Mouse (Mus musculus) hindbrain, embryonic 10.5 days (tissue): ENCODE results near the gene Adgre5. TPM values are rescaled to one million over a fixed set of nuclear protein-coding genes. Genes with fewer than 3 reads are reported as not detected.

Experiments
- DNase-seq: peaks from one replicate; pipeline ENCODE4 v3.0.0-alpha.2; 2017; ENCODE audit warnings: low spot score
- H3K27ac ChIP-seq: fragments of 300-500 bp; sonication (generic); 2 replicates; pipeline ENCODE4 v1.5.1; 2016; ENCODE audit warnings: mild to moderate bottlenecking, moderate library complexity
- H3K27me3 ChIP-seq: fragments of 300-500 bp; sonication (generic); 2 replicates; pipeline ENCODE4 v1.6.1; 2016; ENCODE audit warnings: mild to moderate bottlenecking; ENCODE audit not compliant: poor library complexity, insufficient read depth, severe bottlenecking
- H3K36me3 ChIP-seq: fragments of 300-500 bp; sonication (generic); 2 replicates; pipeline ENCODE4 v1.6.1; 2016; ENCODE audit warnings: mild to moderate bottlenecking, moderate library complexity
- H3K4me1 ChIP-seq: fragments of 300-500 bp; sonication (generic); replicated peaks from 2 replicates; pipeline ENCODE4 v1.6.1; 2016; ENCODE audit warnings: mild to moderate bottlenecking
- H3K4me3 ChIP-seq: fragments of 300-500 bp; sonication (generic); 2 replicates; pipeline ENCODE4 v1.5.1; 2016; ENCODE audit warnings: mild to moderate bottlenecking, moderate library complexity
- H3K9me3 ChIP-seq: fragments of 300-500 bp; sonication (generic); 2 replicates; pipeline ENCODE4 v1.6.1; 2016; ENCODE audit warnings: mild to moderate bottlenecking, moderate library complexity
- WGBS: fragments of 180-500 bp; shearing (Covaris S2); methylation state at CpG from one replicate; pipeline ENCODE4 v1.1.7; 2016; 5-methylcytosine and 5-hydroxymethylcytosine counted together
- polyA plus RNA-seq: library from polyadenylated mRNA; unstranded; fragments of >200 nt; fragmentation: Nextera tagmentation; extraction: Ambion mirVana; gene quantifications from 2 replicates; pipeline ENCODE4 v1.2.1, GENCODE M21; 2016

The Adgre5 gene
- polyA plus RNA-seq, 1 experiment from 2014 or later, result 9.3 TPM

DNA sequence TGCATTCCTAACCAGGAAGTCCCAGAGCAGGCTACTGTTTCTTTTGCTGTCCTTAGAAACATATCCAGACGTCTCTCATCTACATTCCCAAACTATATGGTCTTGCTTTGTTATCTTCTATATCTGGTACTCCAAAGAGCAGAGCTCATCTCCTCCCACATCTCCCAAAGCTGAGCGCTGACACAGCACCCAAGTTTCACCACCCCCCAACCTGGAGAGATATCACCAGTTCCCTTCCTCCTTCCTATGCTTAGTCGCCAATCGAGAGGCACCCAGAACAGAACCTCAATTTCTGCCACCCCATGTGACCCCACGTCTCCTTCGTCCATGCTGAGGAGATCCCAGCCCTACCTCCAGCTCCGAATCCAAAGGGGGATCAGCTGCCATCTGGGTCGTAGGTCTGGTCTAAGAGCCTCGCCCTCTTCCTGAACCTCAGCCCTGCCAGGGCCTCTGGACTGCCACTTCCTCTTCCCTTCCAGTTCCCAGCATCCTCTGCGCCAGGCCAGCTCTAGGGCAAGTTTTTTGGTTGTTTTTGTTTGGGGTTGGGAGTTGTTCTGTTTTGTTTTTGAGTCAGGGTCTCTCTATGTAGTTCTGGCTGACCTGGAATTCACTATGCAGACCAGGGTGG is 47.4 kb downstream of the Adgre5 start:
- no peak for DNase-seq
- H3K27me3 ChIP-seq, result no peaks in the 10 kb centered on the region
- no peaks in the 10 kb centered on the region for H3K9me3 ChIP-seq
- peaks cover 35% of the 10 kb centered on the region for H3K36me3 ChIP-seq
- H3K4me3 ChIP-seq, result no peak overlapping the region
- WGBS, result 85% methylated on average over 10 of the region's 10 CpGs
- peaks cover 34% of the 10 kb centered on the region for H3K4me1 ChIP-seq
- no peak overlapping the region for H3K27ac ChIP-seq

DNA sequence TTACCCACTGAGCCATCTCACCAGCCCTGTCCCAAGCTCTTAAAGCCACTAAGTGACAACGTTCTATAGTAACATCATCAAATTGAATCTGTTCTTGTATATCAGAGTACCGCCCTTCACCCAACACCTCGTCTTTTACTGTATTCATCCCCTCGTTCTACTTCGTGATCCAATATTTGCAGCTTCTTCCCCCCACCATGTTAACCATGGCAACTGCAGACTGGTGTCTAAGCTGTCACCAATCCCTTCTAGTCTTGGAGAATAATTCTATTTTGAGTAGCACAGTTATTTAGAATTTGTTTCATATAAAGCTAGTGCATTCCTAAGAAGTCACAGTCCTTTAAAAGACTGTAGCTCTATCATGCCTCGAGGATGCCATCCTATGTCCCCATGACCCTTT is 51.9 kb downstream of the Adgre5 start:
- Histone ChIP-seq H3K36me3 (peaks cover 68% of the 10 kb centered on the region), H3K27ac (no peak overlapping the region), H3K9me3 (no peaks in the 10 kb centered on the region), H3K27me3 (no peaks in the 10 kb centered on the region), H3K4me1 (peaks cover 7% of the 10 kb centered on the region; the same call in 1 of the 2 replicates), H3K4me3 (no peak overlapping the region)
- WGBS, result 92% methylated on average over 6 of the region's 6 CpGs
- no peak for DNase-seq

DNA sequence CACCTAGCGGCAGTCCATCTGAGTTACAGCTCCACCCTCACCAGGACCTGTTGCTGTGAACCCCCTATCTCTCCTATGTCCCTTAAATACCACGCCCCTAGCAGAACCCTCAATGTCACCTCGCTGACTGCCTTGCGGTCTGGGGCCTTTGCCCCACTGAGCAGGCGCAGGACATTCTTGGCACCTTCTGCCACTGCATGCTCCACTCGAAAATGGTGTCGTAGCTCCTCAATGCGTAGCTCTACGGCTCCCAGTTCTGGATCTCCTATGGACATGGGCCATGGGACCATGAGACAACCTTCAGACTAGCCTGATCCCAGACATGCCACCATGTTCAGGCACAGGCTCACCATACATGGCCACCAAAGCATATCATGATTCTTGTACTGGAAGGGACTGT is 56.6 kb downstream of the Adgre5 start:
- no peaks in the 10 kb centered on the region for H3K9me3 ChIP-seq
- H3K36me3 ChIP-seq, result peaks cover 82% of the 10 kb centered on the region
- H3K27ac ChIP-seq, result no peak overlapping the region
- H3K27me3 ChIP-seq, result no peaks in the 10 kb centered on the region
- no peak for DNase-seq
- H3K4me3 ChIP-seq, result no peak overlapping the region
- 93% methylated on average over 9 of the region's 9 CpGs for WGBS
- H3K4me1 ChIP-seq, result peaks cover 12% of the 10 kb centered on the region

DNA sequence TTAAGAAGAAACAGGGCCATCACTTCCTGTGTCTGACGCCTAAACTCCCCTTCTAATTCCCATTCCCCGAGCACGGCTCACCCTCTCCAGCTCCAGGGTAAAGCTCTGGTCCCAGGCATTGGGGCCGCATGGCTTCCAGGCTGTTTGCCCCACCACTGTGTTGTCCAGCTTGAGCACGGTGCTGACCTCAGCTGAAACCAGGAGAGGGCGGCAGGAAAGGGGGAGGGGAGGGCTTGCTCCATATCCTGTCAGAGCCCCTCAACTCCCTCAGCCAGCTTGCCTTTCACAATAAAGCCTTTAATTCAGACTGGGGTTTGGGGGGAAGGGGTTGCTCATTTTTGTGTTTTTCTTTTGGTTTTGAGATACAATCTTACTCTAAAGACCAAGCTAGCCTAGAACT is 60.0 kb downstream of the Adgre5 start:
- WGBS, result 27% methylated on average over 6 of the region's 6 CpGs
- H3K36me3 ChIP-seq, result peaks cover 96% of the 10 kb centered on the region
- H3K27ac ChIP-seq, result peak overlapping the region; percentile 51
- H3K27me3 ChIP-seq, result no peaks in the 10 kb centered on the region
- no peaks in the 10 kb centered on the region for H3K9me3 ChIP-seq
- H3K4me1 ChIP-seq, result peaks cover 12% of the 10 kb centered on the region
- DNase-seq, result peak; percentile 54
- no peak overlapping the region for H3K4me3 ChIP-seq

DNA sequence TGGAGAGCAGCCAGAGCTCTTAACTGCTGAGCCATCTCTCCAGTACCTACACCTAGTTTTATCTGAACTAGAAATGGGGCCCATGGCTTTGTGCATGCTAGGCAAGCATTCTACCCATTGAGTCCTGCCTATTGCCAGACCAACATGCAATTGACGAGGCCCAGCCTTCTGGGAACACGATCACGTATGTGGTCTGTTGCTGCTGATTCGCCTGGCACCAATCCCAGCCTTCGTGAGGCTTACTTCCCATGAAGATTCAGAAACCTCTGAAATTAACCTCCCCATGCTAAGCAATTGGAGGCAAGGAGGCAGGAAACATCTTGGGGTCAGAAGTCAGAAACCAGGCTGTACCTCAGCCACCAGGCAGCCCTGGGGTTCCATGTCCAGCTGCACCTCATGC is 60.5 kb downstream of the Adgre5 start:
- Histone ChIP-seq H3K27me3 (no peaks in the 10 kb centered on the region), H3K9me3 (no peaks in the 10 kb centered on the region), H3K36me3 (peaks cover 96% of the 10 kb centered on the region), H3K4me1 (peaks cover 12% of the 10 kb centered on the region), H3K27ac (peak overlapping the region; percentile 51), H3K4me3 (no peak overlapping the region)
- 82% methylated on average over 5 of the region's 5 CpGs for WGBS
- no peak for DNase-seq

DNA sequence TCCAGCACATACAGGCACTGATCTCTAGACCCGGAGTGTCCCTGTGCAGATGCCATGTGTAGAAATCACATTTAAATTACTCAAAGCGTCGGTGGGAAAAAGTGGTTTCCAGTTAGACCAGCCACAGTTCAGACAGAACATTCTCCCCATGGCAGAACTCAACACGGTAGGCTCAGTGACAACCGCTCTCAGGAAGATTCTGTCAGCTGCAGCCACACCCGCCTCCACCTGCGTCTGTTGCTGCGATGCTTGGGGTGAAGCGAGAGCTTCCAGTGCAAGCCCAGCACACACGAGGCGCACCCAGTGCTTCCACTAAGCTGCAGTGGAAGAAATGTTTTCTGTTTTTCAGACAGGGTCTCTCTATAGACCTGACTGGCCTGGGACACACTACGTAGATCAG is 61.3 kb downstream of the Adgre5 start:
- Histone ChIP-seq H3K4me1 (peaks cover 12% of the 10 kb centered on the region), H3K9me3 (no peaks in the 10 kb centered on the region), H3K4me3 (no peak overlapping the region), H3K36me3 (peaks cover 93% of the 10 kb centered on the region), H3K27me3 (no peaks in the 10 kb centered on the region), H3K27ac (no peak overlapping the region)
- WGBS, result 93% methylated on average over 12 of the region's 12 CpGs
- DNase-seq, result no peak

DNA sequence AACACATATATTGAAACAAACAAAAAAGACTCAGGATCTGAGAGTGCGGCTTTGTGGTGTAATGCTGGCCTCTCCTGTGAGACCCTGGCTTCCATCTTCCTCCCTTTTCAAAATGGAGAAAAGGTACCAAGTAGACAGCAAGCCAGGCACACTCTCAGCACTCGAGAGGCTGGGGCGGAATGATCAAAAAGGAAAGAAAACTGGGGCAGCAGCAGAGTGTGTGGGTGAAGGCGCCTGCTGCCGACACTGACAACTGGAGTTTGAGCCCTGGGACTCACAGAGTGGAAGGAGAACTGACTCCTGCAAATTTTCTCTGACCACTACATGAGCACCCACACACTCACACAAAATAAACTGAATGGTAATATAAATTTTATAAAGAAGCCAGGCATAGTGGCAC is 66.6 kb downstream of the Adgre5 start:
- Histone ChIP-seq H3K4me1 (no peaks in the 10 kb centered on the region), H3K36me3 (peaks cover 90% of the 10 kb centered on the region), H3K9me3 (no peaks in the 10 kb centered on the region), H3K4me3 (no peak overlapping the region), H3K27me3 (no peaks in the 10 kb centered on the region), H3K27ac (no peak overlapping the region)
- DNase-seq, result no peak
- 83% methylated on average over 5 of the region's 5 CpGs for WGBS

Other genes with a start within 250 kb of the Adgre5 start
- 0.10 and 0.16 TPM in 2 replicates for gene Olfr370, start 205.5 kb downstream of the Adgre5 start, polyA plus RNA-seq
- gene Ndufb7, start 174.7 kb downstream of the Adgre5 start, polyA plus RNA-seq, result 359 and 398 TPM in 2 replicates
- gene Tecr, start 133.4 kb downstream of the Adgre5 start, polyA plus RNA-seq, result 714 and 783 TPM in 2 replicates
- 71.9 and 84.2 TPM in 2 replicates for gene Dnajb1, start 133.1 kb downstream of the Adgre5 start, polyA plus RNA-seq
- 221 and 240 TPM in 2 replicates for gene Gipc1, start 88.6 kb downstream of the Adgre5 start, polyA plus RNA-seq
- 0.58 and 0.62 TPM in 2 replicates for gene Ptger1, start 74.6 kb downstream of the Adgre5 start, polyA plus RNA-seq
- gene Pkn1, start 42.1 kb downstream of the Adgre5 start, polyA plus RNA-seq, result 28.2 and 29.9 TPM in 2 replicates
- 253 and 322 TPM in 2 replicates for gene Ddx39, start 26.1 kb downstream of the Adgre5 start, polyA plus RNA-seq
- gene Adgrl1, start 158.8 kb upstream of the Adgre5 start, polyA plus RNA-seq, result 10.9 and 15.4 TPM in 2 replicates
- gene Gm10644, start 213.9 kb upstream of the Adgre5 start, polyA plus RNA-seq, result 1.1 and 1.5 TPM in 2 replicates
- gene Asf1b, start 214.2 kb upstream of the Adgre5 start, polyA plus RNA-seq, result 99.1 and 112 TPM in 2 replicates
- gene Prkaca, start 231.7 kb upstream of the Adgre5 start, polyA plus RNA-seq, result 170 and 194 TPM in 2 replicates